Mouse (Mus musculus) neutrophil, adult 83 days (primary cell): ENCODE results near the gene Tenm2. TPM values are rescaled to one million over a fixed set of nuclear protein-coding genes. Genes with fewer than 3 reads are reported as not detected.

ENCODE experiments used
- total RNA-seq, 2 experiments: library from RNA; stranded (reverse); gene quantifications; one replicate each; pipeline ENCODE4 v1.2.4; 2023

Tenm2 gene
- total RNA-seq = not detected

DNA sequence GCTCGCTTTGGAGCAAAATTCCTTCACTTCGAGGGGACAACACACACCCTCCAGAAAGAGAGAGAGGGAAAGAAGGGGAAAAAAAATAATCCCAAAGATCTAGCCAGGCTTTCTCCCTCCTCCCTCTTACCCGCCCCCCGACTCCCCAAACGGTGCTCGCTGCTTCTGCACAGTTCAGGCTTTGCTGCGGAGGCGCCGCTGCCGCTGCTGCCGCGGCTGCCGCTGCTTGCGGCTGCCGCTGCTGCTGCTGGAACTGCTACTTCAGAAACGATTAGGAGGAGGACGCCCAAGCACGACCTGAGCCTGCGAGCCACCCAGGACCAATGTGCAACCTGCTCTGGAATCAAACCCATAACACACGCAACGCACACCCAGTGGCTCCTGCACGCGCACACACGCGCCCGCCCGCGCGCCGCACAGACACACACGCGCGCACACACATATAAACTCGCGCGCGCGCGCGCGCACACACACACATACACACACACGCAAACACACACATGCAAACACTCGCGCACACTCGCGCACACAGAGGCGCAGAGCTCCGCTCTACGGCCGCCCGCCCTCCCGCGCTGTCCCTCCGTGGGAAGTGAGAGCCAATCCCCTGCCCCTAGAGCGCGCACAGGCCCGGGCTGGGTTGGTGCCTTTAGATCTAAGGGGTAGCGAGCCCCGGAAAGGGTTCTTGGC lies at the start of gene Tenm2:
Gene Tenm2, minus strand, starts transcription at position 51 of the 687 bp plus-strand sequence.

DNA sequence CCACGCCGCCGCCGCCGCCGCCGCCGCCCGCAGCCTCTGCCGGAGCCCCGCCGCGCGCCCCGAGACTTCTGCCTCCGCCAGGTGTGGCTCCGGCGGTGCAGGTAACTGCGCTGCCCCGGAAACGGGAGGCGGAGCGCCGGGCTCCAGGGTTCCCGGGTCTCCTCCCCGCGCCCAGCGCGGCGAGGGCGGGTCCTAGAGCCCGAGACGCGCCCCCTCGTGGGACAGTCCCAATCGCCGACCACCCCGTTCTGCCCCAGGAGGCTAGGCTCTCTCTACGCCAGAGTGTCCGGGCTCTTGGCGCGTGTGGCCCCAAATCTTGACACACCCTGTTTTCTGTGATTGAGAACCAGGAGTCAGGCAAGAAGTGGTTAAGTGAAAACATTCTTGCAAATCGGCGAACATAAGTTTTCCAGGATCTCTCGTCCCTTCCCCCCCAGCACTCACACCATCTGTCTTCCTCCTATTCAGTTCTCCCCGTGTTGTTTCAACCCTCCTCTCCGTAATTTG lies 1255.3 kb downstream of the Tenm2 start, which contains the start of gene Wwc1:
Gene Wwc1, minus strand, starts transcription at position 117 of the 507 bp plus-strand sequence.

